Mouse (Mus musculus): ENCODE data around the gene Cdc14a.

GRCm38 (mm10) chr3:116249026-116249425, 174.8 kb downstream of the Cdc14a start:
- TF ChIP-seq CTCF (IDR thresholded peaks at IDR 0.05; ENCODE audit: borderline replicate concordance, control insufficient read depth, extremely low read depth, insufficient read depth, low read length, poor library complexity) (no peak), POLR2A (IDR thresholded peaks at IDR 0.05; ENCODE audit: control insufficient read depth, extremely low read depth, insufficient read depth, low read length, poor library complexity) (no peak)

All from thymus, adult 2 months (tissue).